Comparison of ENCODE assay signal across 30 mouse cellular contexts in the genomic region with DNA sequence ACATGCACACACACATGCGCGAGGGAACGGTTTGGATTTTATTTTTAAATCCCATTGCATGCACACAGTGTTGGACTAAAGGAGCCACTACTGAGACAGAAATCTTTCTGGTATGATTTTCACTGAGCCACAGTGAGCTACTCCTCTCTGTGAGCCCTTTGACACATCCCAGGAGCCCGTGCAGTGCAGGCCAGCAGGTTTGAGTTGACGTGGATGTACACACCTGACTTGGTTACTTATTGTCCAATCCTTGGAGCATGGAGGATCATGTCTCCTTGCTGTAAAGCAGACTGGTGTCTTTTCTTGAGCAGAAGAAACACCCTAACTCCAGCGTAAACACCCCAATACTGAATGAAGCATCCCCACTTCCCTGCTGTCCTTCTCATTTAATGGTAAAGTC. TPM values are rescaled to one million over a fixed set of nuclear protein-coding genes. Genes with fewer than 3 reads are reported as not detected.
DNase-seq lines count a peak whose midpoint lies in the region; ATAC-seq and TF ChIP-seq lines count a peak whose summit lies in the region.
"Had no signal": no experiment of that assay in that cellular context is flagged by ENCODE, and none has a peak within 500 bp of the region (broad histone marks: within the 10 kb centered on the region; RNA-seq: fewer than 3 reads in every experiment).

No protein-coding gene starts in this region.

- intact Hi-C loops in left cerebral cortex, adult 2 months (cut with DNase I): no loop called here
- intact Hi-C loops in gastrocnemius, adult 2 months (cut with DNase I): no loop called here

- H3K4me1 ChIP-seq in kidney, embryonic 15.5 days: peaks cover 43% of the 10 kb centered on the region
- H3K4me1 ChIP-seq: liver, embryonic 13.5 days; midbrain, embryonic 15.5 days; neural tube, embryonic 15.5 days had no signal

- no peaks in the 10 kb centered on the region for H3K27me3 ChIP-seq in kidney, embryonic 15.5 days
- H3K27me3 ChIP-seq: heart, embryonic 15.5 days; limb, embryonic 15.5 days; liver, embryonic 13.5 days; midbrain, embryonic 15.5 days; neural tube, embryonic 15.5 days had no signal

- H3K36me3 ChIP-seq in kidney, embryonic 15.5 days: no peaks in the 10 kb centered on the region
- H3K36me3 ChIP-seq: G1E; heart, embryonic 10.5 days; heart, embryonic 15.5 days; limb, embryonic 10.5 days; limb, embryonic 15.5 days; liver, embryonic 13.5 days; midbrain, embryonic 15.5 days; neural tube, embryonic 15.5 days had no signal

- peak; percentile 58; the same call in 1 of the 2 replicates for ATAC-seq in kidney, embryonic 15.5 days (replicated peaks; ENCODE audit: low FRiP score)
- ATAC-seq in megakaryocyte progenitor cell, adult 5-6 weeks (replicated peaks; ENCODE audit: poor library complexity): no peak
- ATAC-seq: forebrain, postnatal 0 days; hindbrain, embryonic 16.5 days; midbrain, embryonic 15.5 days had no signal

- no peaks in the 10 kb centered on the region for H3K9me3 ChIP-seq in kidney, embryonic 15.5 days (replicated peaks)
- H3K9me3 ChIP-seq: G1E; heart, embryonic 10.5 days; heart, embryonic 15.5 days; limb, embryonic 10.5 days; limb, embryonic 15.5 days; liver, embryonic 13.5 days; midbrain, embryonic 15.5 days; neural tube, embryonic 15.5 days had no signal

- TF ChIP-seq CTCF in left cerebral cortex, adult 2 months (IDR thresholded peaks at IDR 0.05): no peak
- no peak for TF ChIP-seq CTCF in gastrocnemius, adult 2 months (IDR thresholded peaks at IDR 0.05)

- H3K4me3 ChIP-seq in left cerebral cortex, adult 2 months: no peak overlapping the region
- no peak overlapping the region for H3K4me3 ChIP-seq in kidney, embryonic 15.5 days (replicated peaks)
- no peak overlapping the region for H3K4me3 ChIP-seq in gastrocnemius, adult 2 months
- H3K4me3 ChIP-seq: heart, embryonic 10.5 days; heart, embryonic 15.5 days; layer of hippocampus, adult 2 months; limb, embryonic 10.5 days; limb, embryonic 15.5 days; liver, embryonic 13.5 days; midbrain, embryonic 15.5 days; neural tube, embryonic 15.5 days had no signal

- 77% methylated on average over 6 of the region's 6 CpGs for WGBS in kidney, embryonic 15.5 days

- H3K9ac ChIP-seq in kidney, embryonic 15.5 days: no peak overlapping the region
- H3K9ac ChIP-seq: forebrain, postnatal 0 days; heart, embryonic 15.5 days; limb, embryonic 15.5 days; liver, embryonic 13.5 days; midbrain, embryonic 15.5 days; neural tube, embryonic 15.5 days had no signal

- H3K27ac ChIP-seq in left cerebral cortex, adult 2 months: peak overlapping the region; percentile 74
- peak overlapping the region; percentile 85 for H3K27ac ChIP-seq in kidney, embryonic 15.5 days
- no peak overlapping the region for H3K27ac ChIP-seq in gastrocnemius, adult 2 months
- H3K27ac ChIP-seq: heart, embryonic 10.5 days; heart, embryonic 15.5 days; layer of hippocampus, adult 2 months; limb, embryonic 10.5 days; limb, embryonic 15.5 days; liver, embryonic 13.5 days; macrophage; midbrain, embryonic 15.5 days; neural tube, embryonic 15.5 days had no signal

- DNase-seq in left cerebral cortex, adult 2 months (ENCODE audit: extremely low spot score in 1 of 2, low spot score in 2 of 2): no peak
- no peak for DNase-seq in left cerebral cortex, adult 18-20 months (ENCODE audit: low spot score in 2 of 2)
- DNase-seq in kidney, postnatal 25 days: peak; percentile 63 to 83
- no peak for DNase-seq in gastrocnemius, adult 2 months
- DNase-seq in adrenal gland, postnatal 25 days: no peak
- DNase-seq: adrenal gland, adult 8-10 months; cerebellum, adult 8-10 months; cerebellum, postnatal 25 days; forebrain, postnatal 0 days; gastrocnemius, postnatal 10 days; heart, adult 11 months; liver, embryonic 13.5 days; lung, adult 2 months; lung, postnatal 10 days; retina, postnatal 1 day; right cerebral cortex, postnatal 14 days; spleen, adult 18-20 months; thymus, postnatal 14 days had no signal

- no peak overlapping the region for H3K4me2 ChIP-seq in kidney, embryonic 15.5 days
- H3K4me2 ChIP-seq: heart, embryonic 15.5 days; limb, embryonic 15.5 days; liver, embryonic 13.5 days; midbrain, embryonic 15.5 days; neural tube, embryonic 15.5 days had no signal

RNA-seq across cellular contexts. Expression of a gene that starts 57.7 kb away (rescaled TPM):
- total RNA-seq in left cerebral cortex, adult 2 months (2021): 10 to 100 TPM; 45.5 to 56.0 TPM
- 10 to 100 TPM; 42.6 to 44.3 TPM for total RNA-seq in left cerebral cortex, adult 18-20 months (2021)
- polyA plus RNA-seq in kidney, embryonic 15.5 days (2015; fragmentation: Nextera tagmentation; extraction: Ambion mirVana): 15.7 and 16.7 TPM in 2 replicates
- total RNA-seq in megakaryocyte progenitor cell, adult 5-6 weeks (2015): 6.4 and 6.9 TPM in 2 replicates
- 10.3 and 11.6 TPM in 2 replicates for total RNA-seq in megakaryocyte progenitor cell, adult 5-6 weeks (2017)
- 1 to 10 TPM; 2.2 to 3.3 TPM for total RNA-seq in gastrocnemius, adult 2 months (2021)
- 58.9 and 64.9 TPM in 2 replicates for total RNA-seq in adrenal gland, postnatal 25 days (2021)
- polyA plus RNA-seq: G1E had no signal

Comparison
In these comparisons a context has a peak if more than half of its experiments do, and no peak if none do; other contexts are left out.
1. DNase-seq: peak in kidney, postnatal 25 days (2 of 2); none in left cerebral cortex, adult 2 months (0 of 2), left cerebral cortex, adult 18-20 months (0 of 2), gastrocnemius, adult 2 months (single experiment) and adrenal gland, postnatal 25 days (single experiment).